Mouse (Mus musculus) gonadal fat pad, adult 2 months (tissue): ENCODE measurements around the gene L3mbtl2. TPM values are rescaled to one million over a fixed set of nuclear protein-coding genes. Genes with fewer than 3 reads are reported as not detected.
"Not testable (repeated sequence)": the region's sequence is repeated elsewhere in the genome, so short reads cannot be mapped to it uniquely, and the experiment has no call there.

Source experiments
- DNase-seq: peaks from one replicate; pipeline ENCODE4 v3.0.0-alpha.2; 2012; ENCODE audit warnings: low read depth
- polyA plus RNA-seq: library from polyadenylated mRNA; depleted of rRNA; stranded (reverse); fragments of >200 nt; gene quantifications from 2 replicates; pipeline ENCODE4 v1.2.3, GENCODE M21; 2012; rRNA removed

Gene L3mbtl2
- polyA plus RNA-seq = 15.9 and 16.5 TPM in 2 replicates

DNA sequence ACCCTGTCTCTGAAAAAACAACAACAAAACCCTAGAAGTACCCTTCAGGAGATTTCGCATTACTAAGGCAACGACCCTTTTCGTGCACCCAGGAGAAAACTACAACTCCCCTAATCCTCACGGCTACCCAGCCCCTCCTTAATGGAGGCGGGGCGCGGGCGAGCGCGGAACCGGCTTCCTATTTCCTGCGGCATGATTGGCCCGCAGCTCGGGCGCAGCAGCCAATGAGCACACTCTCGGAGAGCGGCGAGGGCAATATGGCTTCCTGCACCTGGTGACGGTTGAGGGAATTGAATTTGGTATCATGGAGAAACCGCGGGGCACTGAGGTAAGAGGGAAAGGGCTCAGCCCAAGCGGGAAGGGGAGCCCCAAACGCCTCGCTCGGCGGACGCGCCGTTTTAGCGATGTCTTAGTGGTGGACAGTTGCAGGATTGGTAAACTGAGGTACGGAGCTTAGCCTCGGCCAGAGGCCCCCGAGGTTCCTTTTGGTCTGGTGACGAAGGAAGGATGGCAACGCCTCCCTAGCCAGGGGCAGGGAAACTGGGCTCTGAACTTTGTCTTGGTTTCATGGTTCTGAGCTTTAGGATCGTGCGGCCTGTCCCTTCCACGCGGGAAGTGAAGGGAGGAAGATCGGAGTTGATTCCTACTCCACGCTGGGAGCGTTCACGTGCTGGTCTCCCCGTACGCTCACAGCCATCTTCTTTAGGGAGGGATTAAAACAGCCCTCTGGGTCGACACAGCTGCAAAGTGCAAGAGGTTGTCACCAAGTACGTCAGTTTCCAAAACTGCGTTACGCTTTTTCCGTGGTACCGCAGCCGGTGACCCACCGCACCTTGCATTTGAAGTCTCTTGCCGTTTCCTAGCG, at the start of gene L3mbtl2:
Gene L3mbtl2 (plus strand): TSS at position 193 of the 865 bp plus-strand sequence.
- peak; percentile 28 for DNase-seq

DNA sequence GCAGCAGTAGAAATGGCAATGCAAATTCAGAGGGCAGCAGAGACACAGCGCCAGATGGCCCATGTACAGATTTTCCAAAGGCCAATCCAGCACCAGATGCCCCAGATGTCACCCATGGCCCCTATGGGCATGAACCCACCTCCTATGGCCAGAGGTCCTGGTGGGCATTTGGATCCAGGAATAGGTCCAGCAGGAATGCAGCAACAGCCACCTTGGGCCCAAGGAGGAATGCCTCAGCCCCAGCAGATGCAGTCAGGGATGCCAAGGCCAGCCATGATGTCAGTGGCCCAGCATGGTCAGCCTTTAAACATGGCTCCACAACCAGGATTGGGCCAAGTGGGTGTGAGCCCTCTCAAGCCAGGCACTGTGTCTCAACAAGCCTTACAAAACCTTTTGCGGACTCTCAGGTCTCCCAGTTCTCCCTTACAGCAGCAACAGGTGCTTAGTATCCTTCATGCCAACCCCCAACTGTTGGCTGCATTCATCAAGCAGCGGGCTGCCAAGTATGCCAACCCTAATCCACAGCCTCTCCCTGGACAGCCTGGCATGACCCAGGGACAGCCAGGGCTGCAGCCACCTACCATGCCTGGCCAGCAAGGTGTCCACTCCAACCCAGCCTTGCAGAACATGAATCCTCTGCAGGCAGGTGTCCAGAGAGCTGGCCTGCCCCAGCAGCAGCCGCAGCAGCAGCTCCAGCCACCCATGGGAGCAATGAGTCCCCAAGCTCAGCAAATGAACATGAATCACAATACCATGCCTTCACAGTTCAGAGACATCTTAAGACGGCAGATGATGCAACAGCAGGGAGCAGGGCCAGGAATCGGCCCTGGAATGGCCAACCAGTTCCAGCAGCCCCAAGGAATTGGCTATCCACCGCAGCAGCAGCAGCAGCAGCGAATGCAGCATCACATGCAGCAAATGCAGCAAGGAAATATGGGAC, 13.9 kb upstream of the L3mbtl2 start:
- peak; percentile 27 for DNase-seq

DNA sequence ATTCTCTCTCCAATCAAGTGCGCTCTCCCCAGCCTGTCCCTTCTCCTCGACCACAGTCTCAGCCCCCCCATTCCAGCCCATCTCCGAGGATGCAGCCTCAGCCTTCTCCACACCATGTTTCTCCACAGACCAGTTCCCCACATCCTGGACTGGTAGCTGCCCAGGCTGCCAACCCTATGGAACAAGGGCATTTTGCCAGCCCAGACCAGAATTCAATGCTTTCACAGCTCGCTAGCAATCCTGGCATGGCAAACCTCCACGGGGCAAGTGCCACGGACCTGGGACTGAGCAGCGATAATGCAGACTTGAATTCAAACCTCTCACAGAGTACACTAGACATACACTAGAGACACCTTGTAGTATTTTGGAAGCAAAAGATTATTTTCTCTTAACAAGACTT, 13.1 kb upstream of the L3mbtl2 start:
- DNase-seq = no peak

DNA sequence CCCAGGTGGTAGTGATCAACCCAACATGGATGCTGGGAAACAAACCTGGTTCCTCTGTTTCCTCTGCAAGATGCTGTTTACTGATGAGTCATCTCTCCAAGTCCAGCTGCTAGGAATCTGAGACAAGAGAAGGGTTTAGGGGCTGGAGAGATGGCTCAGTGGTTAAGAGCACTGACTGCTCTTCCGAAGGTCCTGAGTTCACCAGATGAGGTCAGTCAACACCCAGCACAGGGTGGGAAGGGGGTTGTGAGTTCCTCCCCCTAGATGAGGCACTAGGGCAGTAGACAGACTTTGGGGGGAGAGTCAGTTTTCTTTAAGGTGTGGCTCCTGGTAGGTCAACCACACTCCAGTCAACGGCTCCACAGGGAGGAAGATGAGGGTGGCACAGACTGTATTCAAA, 2.0 kb upstream of the L3mbtl2 start:
- no peak for DNase-seq

DNA sequence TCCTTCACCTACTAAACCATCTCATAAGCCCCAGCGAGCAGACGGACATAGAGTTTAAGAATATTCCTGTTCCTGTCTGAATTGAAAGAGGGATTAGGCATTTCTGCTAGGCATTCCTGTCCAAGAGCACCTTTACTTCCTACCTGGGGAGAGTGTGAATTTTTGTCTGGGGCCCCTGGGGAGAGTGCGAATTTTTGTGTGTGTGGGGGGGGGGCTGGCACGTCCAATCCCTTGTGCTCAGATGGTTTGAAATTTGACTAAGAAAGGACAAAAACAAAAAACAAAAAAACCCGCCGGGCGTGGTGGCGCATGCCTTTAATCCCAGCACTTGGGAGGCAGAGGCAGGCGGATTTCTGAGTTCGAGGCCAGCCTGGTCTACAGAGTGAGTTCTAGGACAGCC, 408 bp upstream of the L3mbtl2 start:
- DNase-seq = no peak

DNA sequence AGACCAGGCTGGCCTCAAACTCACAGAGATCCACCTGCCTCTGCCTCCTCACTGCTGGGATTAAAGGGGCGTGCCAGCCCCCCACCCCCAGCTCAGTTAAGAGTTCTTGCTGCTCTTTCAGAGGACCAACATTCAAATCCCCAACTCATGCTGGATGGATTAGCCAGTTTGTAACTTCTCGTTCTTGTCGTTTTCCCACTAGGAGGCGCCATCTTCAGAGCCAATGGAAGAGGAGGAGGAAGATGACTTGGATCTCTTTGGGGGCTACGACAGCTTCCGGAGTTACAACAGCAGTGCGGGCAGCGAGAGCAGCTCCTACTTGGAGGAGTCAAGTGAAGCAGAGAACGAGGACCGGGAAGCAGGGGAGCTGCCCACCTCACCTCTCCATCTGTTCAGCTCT, 3.3 kb downstream of the L3mbtl2 start:
- DNase-seq = no peak

DNA sequence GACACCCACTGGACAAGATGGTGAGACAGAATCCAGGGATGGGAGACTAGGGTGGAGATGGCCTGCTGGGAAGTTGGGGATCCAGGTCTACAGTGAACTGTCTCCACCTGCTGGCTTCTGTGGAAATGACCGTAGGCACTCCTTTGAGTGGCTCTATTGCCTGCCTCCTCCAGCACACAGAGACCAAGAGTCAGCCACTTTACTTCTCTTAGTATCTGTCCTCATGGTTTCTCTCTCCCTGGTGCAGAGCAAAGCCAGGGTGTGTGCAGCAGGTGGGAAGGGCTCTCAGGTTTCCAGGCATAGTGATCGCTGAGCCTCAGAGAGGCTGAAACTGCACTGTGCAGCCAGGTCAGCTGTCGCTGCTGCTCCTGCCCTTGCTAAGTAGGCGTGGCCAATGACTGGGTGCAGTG, 6.5 kb downstream of the L3mbtl2 start:
- DNase-seq = no peak

DNA sequence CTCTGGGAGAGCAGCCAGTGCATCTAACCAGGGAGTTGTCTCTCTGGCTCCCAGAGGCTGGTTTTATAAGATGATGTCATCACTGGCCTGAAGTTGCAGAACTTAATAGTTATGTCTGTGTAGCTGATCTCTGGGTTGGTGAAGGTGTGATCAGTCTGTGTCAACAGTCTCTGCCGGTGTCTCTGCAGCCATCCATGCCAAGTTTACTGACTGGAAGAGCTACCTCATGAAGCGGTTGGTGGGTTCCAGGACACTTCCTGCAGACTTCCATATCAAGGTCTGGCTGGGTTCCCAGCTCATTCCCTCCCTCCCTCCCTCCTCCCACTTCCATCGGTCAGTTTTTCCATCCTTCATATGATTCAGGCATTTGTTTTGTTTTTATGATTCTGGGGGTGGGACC, 12.9 kb downstream of the L3mbtl2 start:
- DNase-seq = no peak

DNA sequence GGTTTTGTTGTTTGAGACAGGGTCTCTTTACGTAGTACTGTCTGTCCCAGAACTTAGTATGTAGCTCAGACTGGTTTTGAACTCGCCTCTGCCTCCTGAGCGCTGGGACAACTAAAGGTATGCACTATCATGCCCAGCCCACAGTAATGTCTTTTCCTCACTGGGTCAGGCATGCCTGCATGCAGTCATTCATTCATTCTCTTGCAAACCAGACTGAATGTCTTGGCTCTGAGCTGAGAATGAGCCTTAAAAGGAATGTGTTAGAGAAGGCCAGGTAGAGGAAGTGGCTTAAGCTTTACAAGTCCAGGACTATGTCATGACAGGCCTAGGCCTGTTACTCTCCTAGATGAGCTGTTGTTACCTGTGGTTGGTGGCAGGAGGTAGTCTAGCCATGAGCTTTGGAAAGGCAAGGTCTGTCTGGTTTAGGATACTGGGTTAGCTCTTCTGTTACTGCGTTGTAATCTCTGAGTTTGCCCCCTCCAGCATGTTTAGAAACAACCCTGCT, 16.7 kb downstream of the L3mbtl2 start:
- DNase-seq = peak; percentile 88

DNA sequence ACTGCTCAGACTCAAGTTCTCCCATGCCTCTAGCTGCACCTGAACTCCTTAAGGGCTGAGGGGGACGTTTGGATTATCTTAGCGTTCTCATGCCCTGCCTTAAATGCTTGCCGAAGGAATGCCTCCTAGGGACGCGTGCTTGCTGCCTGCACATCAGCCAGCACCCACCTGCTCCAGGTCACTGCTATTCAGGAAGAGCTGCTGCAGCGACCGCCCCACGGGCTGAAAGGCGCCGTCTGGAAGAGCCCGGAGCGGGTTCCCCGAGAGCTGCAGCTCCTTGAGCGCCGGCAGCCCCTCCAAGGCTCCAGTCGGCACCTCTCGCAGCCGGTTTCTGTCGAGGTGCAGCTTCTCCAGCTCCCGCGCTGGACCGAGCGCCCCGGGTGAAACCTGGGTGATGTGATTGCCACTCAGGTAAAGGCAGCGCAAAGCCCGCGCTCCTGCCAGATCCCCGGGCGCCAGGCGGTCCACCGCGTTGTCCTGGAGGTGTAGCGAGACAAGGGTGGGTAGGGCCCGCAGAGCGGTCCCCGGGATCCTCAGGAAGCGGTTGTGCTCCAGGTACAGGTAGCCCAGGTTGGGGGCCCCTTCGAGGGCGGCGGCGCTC, 29.8 kb downstream of the L3mbtl2 start:
- no peak for DNase-seq

DNA sequence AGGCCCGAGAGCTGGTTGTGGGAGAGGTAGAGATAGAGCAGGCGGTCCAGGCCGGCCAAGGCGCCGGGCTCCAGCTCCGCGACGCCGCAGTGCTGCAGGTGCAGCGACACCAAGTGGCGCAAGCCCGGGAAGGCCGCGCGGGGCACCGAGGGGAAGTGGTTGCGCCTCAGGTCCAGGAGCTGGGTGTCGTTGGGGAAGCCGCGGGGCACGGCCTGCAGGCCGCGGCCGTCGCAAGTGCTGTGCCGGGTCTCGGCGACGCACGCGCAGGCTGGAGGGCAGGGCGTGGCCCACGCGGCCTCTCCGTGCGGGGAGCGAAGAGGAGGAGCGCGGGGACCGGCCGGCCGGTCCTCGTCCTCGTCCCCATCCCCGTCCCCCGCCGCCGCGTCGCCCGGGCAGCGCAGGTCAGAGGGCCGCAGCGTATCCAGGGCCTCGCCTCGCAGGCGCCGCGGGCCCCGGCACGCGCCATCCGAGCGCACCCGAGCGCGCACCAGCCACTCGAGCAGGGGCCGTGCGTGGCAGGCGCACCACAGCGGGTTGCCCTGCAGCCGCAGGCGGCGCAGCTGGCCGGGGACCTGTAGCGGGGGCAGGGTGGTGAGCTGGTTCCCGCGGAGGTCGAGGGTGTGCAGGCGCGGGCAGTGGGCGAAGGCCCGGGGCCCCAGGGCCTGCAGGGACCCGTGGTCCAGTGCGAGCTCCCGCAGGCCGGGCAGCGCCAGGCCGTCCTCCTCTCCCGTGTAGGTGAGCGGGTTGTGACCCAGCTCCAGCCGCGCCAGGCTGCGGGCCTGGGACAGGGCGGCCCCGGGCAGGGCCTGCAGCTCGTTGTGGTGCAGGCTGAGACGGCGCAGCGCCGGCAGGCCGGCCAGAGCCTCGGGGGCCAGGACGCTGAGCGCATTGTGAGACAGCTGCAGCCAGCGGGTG, 30.5 kb downstream of the L3mbtl2 start:
- DNase-seq = no peak

DNA sequence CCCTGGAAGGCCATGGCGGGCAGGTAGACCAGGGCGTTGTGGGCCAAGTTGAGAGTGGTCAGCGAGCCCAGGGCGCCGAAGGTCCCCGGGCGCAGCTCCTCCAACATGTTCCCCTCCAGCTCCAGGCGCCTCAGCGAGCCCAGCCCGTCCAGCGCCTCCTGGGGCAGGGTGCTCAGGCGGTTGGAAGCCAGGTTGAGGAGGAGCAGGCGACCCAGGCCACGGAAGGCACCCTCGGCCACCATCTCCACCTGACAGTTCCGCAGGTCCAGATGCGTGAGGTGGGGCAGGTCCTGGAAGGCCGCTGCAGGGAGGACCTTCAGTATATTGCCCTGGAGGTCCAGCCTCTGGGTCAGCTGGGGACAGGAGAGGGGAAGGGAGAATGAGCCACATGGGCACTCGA, 31.2 kb downstream of the L3mbtl2 start:
- DNase-seq = no peak

DNA sequence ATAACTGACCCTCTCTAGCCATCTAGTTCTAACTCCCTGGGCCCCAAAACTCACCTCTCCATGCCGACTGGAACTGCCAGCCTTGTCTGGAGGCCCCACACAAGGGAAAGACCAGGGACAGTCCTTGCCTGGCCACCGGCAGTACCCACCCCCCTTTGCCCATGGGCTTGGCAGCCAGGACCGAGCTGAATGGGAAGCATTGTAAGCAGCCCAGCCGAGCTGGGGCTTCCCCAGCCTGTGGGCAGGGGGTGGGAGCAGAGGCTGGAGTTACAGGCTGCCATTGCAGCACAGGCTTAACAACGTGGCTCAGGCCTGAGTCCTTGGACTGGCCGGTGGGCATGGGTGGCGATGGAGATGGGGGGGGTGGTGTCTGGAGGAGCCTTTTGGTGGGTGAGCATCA, 33.5 kb downstream of the L3mbtl2 start, which contains the start of gene Chadl:
Gene Chadl (minus strand): TSS at position 113 of the 400 bp plus-strand sequence.
- no peak for DNase-seq

DNA sequence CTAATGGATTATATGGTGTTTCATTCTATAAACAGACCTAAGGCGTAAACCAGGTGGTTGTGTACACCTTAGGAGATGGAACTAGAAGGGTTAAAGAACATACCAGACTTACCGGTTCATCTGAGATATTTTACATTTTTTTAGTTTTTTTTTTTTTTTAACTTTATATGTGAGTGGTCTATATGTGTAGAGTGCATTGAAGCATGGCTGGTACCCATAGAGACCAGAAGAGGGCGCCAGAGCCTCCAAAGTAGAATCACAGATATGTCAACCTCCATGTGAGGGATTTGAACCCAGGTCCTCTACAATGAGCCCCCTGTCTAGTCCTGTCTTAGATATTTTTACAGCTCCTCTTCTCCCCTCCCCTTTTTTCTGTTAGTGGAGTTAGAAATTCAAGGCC, 34.2 kb downstream of the L3mbtl2 start:
- DNase-seq = no peak

DNA sequence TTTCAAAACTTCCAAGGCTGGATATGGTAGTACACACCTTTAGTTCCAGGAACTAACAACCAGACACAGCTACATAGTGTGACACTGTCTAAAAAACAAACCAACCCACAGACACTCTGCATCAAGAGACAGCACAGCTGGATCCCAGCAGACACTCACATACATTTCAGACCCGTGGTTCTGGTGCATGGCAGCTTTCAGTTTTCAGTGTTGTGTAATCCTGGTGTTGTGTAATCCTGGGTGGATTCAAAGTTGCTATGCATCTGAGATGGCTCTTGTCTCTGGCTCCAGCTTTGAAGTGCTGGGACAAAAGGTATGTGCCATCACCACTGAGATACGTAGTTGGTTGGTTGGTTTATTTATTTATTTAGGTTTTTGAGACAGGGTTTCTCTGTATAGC, 34.8 kb downstream of the L3mbtl2 start:
- peak; percentile 38 for DNase-seq

DNA sequence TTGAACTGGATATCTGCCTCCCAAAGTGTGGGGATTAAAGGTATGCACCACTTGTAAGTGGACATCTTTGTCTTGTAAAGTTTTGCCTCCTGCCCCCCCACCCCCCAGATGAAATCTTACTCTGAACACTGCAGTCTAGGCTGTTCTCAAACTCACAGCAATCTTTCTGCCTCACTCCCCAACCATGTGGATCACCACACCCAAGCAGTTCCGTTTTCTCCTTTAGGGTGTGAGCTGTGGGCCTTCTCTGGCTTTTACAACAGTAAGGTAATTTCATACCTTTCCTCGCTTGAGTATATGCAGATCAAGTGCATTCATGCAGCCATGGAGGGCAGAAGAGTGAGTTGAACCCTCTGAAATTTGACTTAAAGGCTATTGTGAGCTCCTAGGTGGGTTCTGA, 36.5 kb downstream of the L3mbtl2 start:
- no peak for DNase-seq

DNA sequence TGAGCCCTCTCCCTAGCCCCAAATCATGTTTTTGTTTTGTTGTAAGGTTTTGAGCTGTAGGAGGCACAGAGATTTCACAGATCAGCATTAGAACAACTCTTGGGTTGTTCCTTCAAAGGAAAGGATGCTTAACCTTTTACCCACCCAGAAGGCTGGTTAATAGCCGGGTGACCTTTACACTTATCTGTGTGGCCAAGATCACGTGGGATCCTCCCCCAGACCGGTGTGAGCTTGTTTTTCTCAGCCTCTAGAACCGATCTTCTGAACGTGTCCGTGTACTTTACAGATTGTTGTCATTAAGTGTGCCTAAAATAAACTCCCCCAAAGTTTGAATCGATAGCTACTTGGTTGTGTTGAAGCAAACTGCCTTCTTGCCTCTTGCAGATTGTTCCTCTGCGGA, 36.9 kb downstream of the L3mbtl2 start:
- no peak for DNase-seq

DNA sequence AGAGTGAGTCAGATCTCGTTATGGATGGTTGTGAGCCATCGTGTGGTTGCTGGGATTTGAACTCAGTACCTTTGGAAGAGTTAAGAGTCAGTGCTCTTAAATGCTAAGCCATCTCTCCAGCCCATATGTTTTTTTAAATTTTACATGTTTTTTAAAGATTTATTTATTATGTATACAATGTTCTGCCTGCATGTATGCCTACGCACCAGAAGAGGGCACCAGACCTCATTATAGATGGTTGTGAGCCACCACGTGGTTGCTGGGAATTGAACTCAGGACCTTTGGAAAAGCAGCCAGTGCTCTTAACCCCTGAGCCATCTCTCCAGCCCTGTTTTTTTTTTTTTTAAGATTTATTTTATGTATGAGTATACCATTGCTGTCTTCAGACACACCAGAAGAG, 37.7 kb downstream of the L3mbtl2 start:
- DNase-seq = not testable (repeated sequence)

DNA sequence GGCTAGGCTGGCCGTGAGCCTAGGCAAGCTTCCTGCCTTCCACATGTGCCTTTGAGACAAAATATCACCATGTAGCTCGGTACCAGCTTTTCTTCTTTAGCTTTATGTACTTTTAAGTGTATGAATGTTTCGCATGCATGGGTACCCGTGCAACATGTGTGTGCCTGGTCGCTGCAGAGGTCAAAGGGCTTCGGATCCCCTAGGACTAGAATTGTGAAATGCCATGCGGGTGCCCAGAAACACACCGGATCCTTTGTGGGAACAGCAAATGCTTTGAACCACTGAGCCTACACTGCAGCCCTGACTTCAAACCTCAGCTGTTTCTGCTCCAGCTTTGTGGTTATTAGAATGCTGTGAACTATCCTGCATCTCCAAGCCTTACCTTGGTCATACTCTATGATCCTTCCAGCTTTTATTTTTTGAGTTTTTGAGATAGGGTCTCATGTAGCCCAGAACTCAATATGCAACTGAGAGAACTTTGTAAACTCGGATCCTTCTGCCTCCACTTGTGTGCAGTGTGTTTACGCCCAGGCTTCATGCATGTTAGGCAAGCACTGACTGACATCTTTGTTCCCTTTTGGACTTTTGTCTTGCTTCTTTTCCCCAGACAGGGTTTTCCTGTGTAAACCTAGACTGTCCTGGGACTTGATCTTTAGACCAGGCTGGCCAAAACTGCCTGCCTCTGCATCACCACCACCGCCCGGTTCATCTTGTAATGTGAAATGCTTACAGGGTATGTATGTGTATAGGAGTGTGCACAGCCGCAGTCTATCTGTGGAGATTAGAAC, 38.8 kb downstream of the L3mbtl2 start:
- DNase-seq = no peak

DNA sequence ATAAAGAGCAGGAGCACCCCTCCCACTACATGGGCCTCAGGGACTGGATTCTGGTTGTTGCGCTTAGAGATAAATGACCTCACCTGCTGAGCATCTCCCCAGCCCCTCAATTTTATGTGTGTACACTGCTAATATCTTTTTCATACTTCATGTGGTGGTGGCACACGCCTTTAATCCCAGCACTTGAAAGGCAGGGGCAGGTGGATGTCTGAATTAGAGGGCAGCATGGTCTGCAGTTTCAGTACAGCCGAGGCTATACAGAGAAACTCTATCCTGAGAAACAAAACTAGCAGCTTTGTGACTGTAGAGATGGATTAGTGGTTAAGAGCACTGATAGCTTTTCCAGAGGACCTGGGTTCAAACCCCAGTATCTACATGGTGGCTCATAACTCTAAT, 39.4 kb downstream of the L3mbtl2 start:
- DNase-seq = no peak
